Mouse (Mus musculus) gastrocnemius, adult 2 months (tissue): ENCODE measurements around the gene Aff3. TPM values are rescaled to one million over a fixed set of nuclear protein-coding genes. Genes with fewer than 3 reads are reported as not detected.

Experiments
- DNase-seq: peaks from one replicate; pipeline ENCODE4 v3.0.0; 2022
- H3K27ac ChIP-seq: fragments of 200-600 bp; 2 replicates; pipeline ENCODE4 v1.8.1; 2022; ENCODE audit warnings: mild to moderate bottlenecking
- H3K4me3 ChIP-seq: fragments of 200-600 bp; 2 replicates; pipeline ENCODE4 v1.8.1; 2022; ENCODE audit warnings: mild to moderate bottlenecking, moderate library complexity
- CTCF ChIP-seq: fragments of 200-600 bp; IDR thresholded peaks from 2 replicates; pipeline ENCODE4 v1.8.1; 2022; ENCODE audit warnings: antibody characterized with exemption, mild to moderate bottlenecking, moderate library complexity
- intact Hi-C: fragments of 180-260 bp; cut with DNase I; formaldehyde crosslinking; loops from one replicate; pipeline ENCODE4 v1.15.1; 2025
- total RNA-seq, 2 experiments: library from RNA; stranded (reverse); gene quantifications; 2 replicates each; pipeline ENCODE4 v1.2.3; 2021

Aff3 gene
- total RNA-seq, 2 experiments from 2014 or later, result 1.2 to 4.4 TPM

DNA sequence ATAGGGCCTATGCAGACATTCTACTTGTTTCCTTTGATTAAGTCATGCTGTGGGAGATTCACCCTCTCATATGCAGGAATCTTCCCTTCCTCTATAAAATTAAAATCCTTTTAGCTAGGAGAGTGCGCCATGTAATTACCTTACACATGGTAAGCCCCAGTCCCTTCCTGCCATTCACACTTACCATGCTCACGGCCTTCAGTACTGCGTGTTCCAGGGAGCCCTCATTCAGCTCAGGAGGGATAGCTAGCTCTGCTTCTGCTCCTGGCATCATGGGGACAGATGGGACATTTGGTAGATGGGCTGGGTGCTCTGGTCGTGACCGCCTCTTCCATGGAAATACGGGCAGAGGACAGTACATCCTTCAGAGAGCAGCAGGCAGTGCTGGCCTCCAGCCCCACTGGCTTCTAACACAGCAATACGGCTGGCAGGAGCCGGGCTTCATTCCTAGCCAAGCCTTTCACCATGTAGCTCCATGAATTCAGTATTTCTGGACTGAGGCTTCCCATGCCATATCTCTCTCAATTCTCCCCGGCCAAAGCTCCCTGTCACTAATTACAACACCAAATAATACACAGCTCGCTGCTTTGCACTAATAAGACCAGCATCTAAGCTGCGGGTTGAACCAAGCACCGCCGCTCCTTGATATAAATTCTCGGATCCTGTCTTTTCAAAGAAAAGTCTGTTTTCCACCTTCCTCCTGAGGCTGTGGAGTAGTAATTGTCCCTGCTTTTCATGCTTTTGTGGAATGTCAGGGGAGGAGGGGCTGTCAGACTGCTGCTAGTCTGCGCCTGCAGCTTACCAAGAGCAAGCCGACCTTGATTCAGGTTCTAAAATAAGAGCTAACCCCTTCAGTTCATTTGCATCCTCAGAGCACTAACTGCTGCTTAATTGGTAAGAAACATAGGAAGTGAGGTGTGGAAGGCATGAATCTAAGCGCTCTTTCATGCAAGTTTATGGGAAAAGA lies 464.8 kb downstream of the Aff3 start:
- intact Hi-C loops, result loop anchor here (5.0 kb wide), 1 partner anchor 42 kb away; no protein-coding TSS in a partner anchor
- Histone ChIP-seq H3K4me3 (no peak overlapping the region), H3K27ac (peak overlapping the region; percentile 59)
- TF ChIP-seq CTCF, result no peak
- peak; percentile 54 for DNase-seq

GRCm38 (mm10) chr1:38198393-38199029 lies 466.2 kb downstream of the Aff3 start:
- no peak for DNase-seq
- TF ChIP-seq CTCF, result no peak
- Histone ChIP-seq H3K27ac (no peak overlapping the region), H3K4me3 (no peak overlapping the region)
- intact Hi-C loops, result no loop called here

DNA sequence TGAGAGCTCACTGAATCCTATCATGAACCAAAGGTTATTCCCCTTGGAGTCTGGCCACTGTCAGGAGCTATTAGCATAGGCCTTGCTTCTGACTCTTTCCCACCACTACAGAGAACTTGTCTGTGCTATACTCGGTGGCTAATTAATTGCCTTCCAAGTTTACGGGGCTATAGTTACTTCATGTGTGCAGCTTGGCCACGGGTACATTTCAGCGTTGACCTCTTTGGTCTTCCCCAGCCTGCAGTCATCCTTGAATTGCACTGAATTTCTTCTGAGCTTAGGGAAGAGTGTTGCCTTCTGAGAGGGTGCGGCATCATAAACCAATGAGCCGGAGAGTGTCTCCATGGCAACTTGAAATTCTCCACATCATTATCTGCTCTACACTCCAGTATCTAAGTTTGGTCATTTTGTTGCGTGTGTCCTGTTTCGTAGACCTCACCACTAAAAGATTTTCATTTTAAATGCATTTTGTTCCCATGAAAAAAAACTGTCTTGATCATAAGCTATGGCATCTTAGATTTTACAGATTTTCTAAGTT lies 467.5 kb downstream of the Aff3 start:
- TF ChIP-seq CTCF, result no peak
- Histone ChIP-seq H3K4me3 (no peak overlapping the region), H3K27ac (no peak overlapping the region)
- intact Hi-C loops, result no loop called here
- DNase-seq, result no peak

- intact Hi-C loops, result no loop called here
- no peak for DNase-seq
- Histone ChIP-seq H3K27ac (no peak overlapping the region), H3K4me3 (no peak overlapping the region)
- no peak for TF ChIP-seq CTCF
These were observed 469.0 kb downstream of the Aff3 start for GRCm38 (mm10) chr1:38195721-38196120.

DNA sequence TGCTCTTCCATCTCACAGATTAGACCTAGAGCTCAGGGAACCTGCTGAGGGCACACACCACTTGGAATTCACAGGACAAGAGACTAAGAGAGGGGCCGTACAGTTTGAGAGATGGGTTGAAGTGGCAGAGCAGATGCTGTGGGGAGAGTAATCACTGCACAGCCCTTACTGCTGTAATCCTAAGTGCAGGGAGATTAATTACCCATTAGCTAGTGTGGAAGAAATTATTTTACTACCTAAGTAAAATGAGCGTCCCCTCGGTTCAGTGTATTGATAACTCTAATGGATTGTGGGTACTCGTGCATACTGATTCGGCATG lies 478.6 kb downstream of the Aff3 start:
- no peak overlapping the region for H3K27ac ChIP-seq
- DNase-seq, result no peak
- intact Hi-C loops, result loop anchor here (5.0 kb wide), 5 partner anchors 61 to 601 kb away; no protein-coding TSS in a partner anchor

GRCm38 (mm10) chr1:38185517-38186226 lies 479.1 kb downstream of the Aff3 start:
- peak; percentile 100 for TF ChIP-seq CTCF
- intact Hi-C loops, result loop anchor here (1.0 to 5.0 kb wide), 6 partner anchors 62 to 602 kb away; no protein-coding TSS in a partner anchor
- H3K4me3 ChIP-seq, result no peak overlapping the region
- peak; percentile 83 for DNase-seq
- no peak overlapping the region for H3K27ac ChIP-seq

More for the DNA sequence above, 478.6 kb downstream of the Aff3 start:
- no peak overlapping the region for H3K4me3 ChIP-seq
- no peak for TF ChIP-seq CTCF

DNA sequence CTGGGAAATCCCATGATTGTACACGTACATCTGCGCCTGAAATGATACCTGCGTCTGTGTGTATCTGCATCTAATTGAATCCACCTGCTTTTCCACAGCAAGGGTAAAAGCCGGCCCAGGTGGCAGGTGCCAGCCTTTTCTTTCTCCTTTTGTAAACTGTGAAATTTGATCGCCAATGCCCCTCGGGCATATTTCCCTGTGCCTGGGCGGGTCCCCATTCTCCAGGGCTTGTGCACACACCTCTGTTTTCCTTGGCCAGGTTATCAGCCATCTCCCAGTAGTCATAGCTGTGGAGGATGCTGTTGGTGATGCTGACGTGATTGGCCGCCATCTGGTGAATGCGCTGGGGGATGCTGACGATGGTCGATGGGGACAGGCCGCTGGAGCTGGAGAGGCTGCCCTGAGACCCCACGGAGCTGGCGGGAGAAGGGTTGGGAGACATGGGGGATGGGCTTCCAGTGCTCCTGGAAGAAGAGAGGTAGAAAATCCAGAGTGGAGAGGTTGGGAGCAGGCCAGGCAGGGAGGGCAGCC lies 483.7 kb downstream of the Aff3 start:
- no peak for DNase-seq
- TF ChIP-seq CTCF, result no peak
- no peak overlapping the region for H3K27ac ChIP-seq
- intact Hi-C loops, result no loop called here
- H3K4me3 ChIP-seq, result no peak overlapping the region

GRCm38 (mm10) chr1:38178929-38179328 lies 485.8 kb downstream of the Aff3 start:
- intact Hi-C loops, result no loop called here
- H3K4me3 ChIP-seq, result no peak overlapping the region
- TF ChIP-seq CTCF, result no peak
- no peak overlapping the region for H3K27ac ChIP-seq
- no peak for DNase-seq

DNA sequence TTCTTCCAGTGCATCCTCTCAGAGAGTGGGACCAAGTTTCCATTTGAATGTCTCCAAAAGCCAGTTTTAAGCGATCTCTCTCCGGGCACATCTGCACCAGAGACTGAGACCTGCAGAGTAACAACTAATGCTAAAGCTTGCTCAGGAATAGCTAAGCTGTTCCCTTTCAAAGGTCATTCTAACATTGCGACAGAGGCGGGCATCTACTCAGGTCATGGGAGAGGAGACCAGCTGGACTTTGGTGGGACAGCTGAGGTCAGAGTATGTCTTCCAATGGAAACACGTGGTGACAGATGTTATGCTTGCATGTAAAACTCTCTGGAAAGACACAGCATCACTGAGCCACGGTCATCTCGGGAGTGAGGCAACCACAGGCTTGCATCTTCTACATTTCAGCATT lies 488.7 kb downstream of the Aff3 start:
- no peak for TF ChIP-seq CTCF
- intact Hi-C loops, result no loop called here
- DNase-seq, result no peak
- H3K27ac ChIP-seq, result no peak overlapping the region
- H3K4me3 ChIP-seq, result no peak overlapping the region

DNA sequence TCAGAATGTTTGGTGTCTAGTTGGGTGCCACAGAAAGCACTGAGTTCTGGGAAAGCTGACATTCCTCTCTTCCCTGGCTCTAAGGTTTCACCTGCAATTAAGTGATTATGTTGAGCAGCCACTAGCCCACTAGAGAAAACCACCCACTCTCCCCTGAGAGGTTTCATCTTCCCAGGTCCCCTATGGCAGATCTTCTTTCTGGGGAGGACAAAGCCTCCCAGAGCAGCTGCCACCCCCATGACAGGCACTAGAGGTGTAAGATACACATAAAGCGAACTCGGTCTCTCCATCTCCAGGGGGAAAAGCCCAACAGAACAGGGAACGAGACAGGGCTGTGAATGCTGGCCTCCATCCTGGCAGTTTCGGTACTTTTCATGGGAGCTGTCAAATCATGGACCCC lies 492.9 kb downstream of the Aff3 start:
- Histone ChIP-seq H3K27ac (no peak overlapping the region), H3K4me3 (no peak overlapping the region)
- no peak for TF ChIP-seq CTCF
- DNase-seq, result no peak
- intact Hi-C loops, result no loop called here

- Histone ChIP-seq H3K4me3 (no peak overlapping the region), H3K27ac (no peak overlapping the region)
- DNase-seq, result no peak
- intact Hi-C loops, result no loop called here
- no peak for TF ChIP-seq CTCF
These were observed 499.1 kb downstream of the Aff3 start for GRCm38 (mm10) chr1:38165696-38166095.

GRCm38 (mm10) chr1:38150086-38150485 lies 514.7 kb downstream of the Aff3 start:
- no peak for DNase-seq
- no peak overlapping the region for H3K27ac ChIP-seq
- H3K4me3 ChIP-seq, result no peak overlapping the region
- TF ChIP-seq CTCF, result no peak
- intact Hi-C loops, result no loop called here

DNA sequence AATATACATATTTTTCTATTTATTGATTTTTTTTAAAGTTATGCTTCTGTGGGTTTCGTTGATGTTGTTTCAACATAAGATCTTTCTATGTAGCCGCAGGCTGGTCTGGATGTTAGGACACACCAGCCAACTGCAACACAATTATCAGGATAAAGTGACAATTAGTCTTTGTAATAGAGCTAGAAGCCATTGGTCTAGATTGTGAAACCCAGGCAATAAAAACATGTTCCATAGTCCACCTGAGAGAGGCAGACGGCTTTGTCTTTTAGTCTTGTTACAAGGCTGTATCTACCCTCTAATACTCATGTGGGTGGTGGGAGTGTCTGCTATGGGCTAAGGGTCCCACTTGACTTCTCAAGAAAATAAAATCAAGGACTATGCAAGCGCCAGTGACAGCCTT lies 518.7 kb downstream of the Aff3 start:
- no peak for DNase-seq
- Histone ChIP-seq H3K4me3 (no peak overlapping the region), H3K27ac (no peak overlapping the region)
- TF ChIP-seq CTCF, result no peak
- intact Hi-C loops, result no loop called here
